Mouse (Mus musculus) erythroblast, embryonic 14.5 days (primary cell): Measurements from ENCODE around the gene Xkr8. TPM values are rescaled to one million over a fixed set of nuclear protein-coding genes. Genes with fewer than 3 reads are reported as not detected.
A peak's percentile ranks its signal among the peaks of the same experiment; 100 is the strongest.
"Not testable (repeated sequence)": the region's sequence is repeated elsewhere in the genome, so short reads cannot be mapped to it uniquely, and the experiment has no call there.

Source experiments
- H3K27me3 ChIP-seq: 2 replicates; pipeline ENCODE4 v1.6.1; 2012; ENCODE audit warnings: inconsistent platforms; ENCODE audit not compliant: control insufficient read depth
- H3K36me3 ChIP-seq: 2 replicates; pipeline ENCODE4 v1.6.1; 2012; ENCODE audit warnings: mild to moderate bottlenecking, inconsistent platforms; ENCODE audit not compliant: control insufficient read depth
- H3K4me1 ChIP-seq: 2 replicates; pipeline ENCODE4 v1.6.1; 2012; ENCODE audit warnings: inconsistent platforms; ENCODE audit not compliant: control insufficient read depth
- H3K4me3 ChIP-seq: replicated peaks from 2 replicates; pipeline ENCODE3; 2012; ENCODE audit warnings: moderate library complexity, mild to moderate bottlenecking, inconsistent platforms
- H3K9me3 ChIP-seq: 2 replicates; pipeline ENCODE4 v1.6.1; 2012; ENCODE audit warnings: low read length, inconsistent platforms, mixed read lengths; ENCODE audit not compliant: control insufficient read depth
- GATA1 ChIP-seq: IDR thresholded peaks from 2 replicates; pipeline ENCODE4 v1.6.1; 2012; ENCODE audit warnings: low read length, inconsistent platforms, mixed read lengths
- TAL1 ChIP-seq: IDR thresholded peaks from 3 replicates; pipeline ENCODE4 v1.6.1; 2012; ENCODE audit warnings: low read length, inconsistent platforms, mixed read lengths
- polyA plus RNA-seq: library from polyadenylated mRNA; stranded (reverse); fragments of >175 nt; gene quantifications from 2 replicates; pipeline ENCODE4 v1.2.3, GENCODE M21; 2012

Xkr8 gene
- polyA plus RNA-seq: 0.01 TPM in 1 of 2 replicates, not detected in the other

DNA sequence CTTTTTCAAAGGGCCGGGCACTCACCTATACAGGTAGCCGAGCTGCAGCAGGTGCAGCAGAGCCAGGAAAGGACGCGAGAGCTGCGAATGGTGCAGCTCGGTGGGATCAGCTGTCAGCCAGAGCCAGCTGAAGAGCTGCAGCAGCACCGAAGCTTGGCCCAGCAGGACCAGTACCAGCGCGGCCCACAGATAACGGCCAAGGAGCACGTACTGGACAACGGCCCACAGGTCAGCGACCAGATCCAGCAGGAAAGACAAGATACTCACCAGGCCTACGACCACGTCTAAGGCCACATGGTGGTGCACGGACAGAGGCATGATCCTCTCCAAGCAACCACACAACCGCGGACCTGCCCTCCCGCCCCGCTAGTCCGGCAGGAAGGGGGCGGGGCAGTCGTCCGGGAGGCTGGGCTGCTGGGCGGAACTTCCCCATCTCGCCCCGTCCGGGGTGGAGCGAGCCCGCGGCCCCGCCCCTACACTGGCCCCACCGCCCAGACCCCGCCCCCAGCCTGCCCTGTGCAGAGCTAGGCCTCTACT is at the start of gene Xkr8:
Gene Xkr8 (minus strand): TSS at position 399 of the 537 bp plus-strand sequence.
- H3K9me3 ChIP-seq: no peaks in the 10 kb centered on the region
- TF ChIP-seq GATA1 (no peak), TAL1 (no peak)
- peak within 1 kb of the TSS; percentile 70 for H3K4me3 ChIP-seq
- no peaks in the 10 kb centered on the region; the same call in 1 of the 2 replicates for H3K36me3 ChIP-seq
- peaks cover 25% of the 10 kb centered on the region for H3K4me1 ChIP-seq
- H3K27me3 ChIP-seq: peaks cover 3% of the 10 kb centered on the region; the same call in 1 of the 2 replicates

- Histone ChIP-seq H3K27me3 (no peaks in the 10 kb centered on the region), H3K4me3 (no peak overlapping the region), H3K9me3 (no peaks in the 10 kb centered on the region), H3K36me3 (peaks cover 58% of the 10 kb centered on the region), H3K4me1 (peaks cover 6% of the 10 kb centered on the region)
- TF ChIP-seq GATA1: no peak
- no peak for TF ChIP-seq TAL1
Measured at GRCm38 (mm10) chr4:132780288-132780687, 47.9 kb upstream of the Xkr8 start.

- TF ChIP-seq GATA1 (no peak), TAL1 (no peak)
- Histone ChIP-seq H3K4me3 (no peak overlapping the region), H3K9me3 (no peaks in the 10 kb centered on the region), H3K4me1 (peaks cover 1% of the 10 kb centered on the region; the same call in 1 of the 2 replicates), H3K36me3 (peaks cover 74% of the 10 kb centered on the region), H3K27me3 (no peaks in the 10 kb centered on the region)
Measured at GRCm38 (mm10) chr4:132778562-132779201, 46.3 kb upstream of the Xkr8 start.

- no peak for TF ChIP-seq GATA1
- TF ChIP-seq TAL1: no peak
- H3K27me3 ChIP-seq: no peaks in the 10 kb centered on the region
- H3K36me3 ChIP-seq: peaks cover 93% of the 10 kb centered on the region
Measured at GRCm38 (mm10) chr4:132776764-132777163, 44.4 kb upstream of the Xkr8 start.

DNA sequence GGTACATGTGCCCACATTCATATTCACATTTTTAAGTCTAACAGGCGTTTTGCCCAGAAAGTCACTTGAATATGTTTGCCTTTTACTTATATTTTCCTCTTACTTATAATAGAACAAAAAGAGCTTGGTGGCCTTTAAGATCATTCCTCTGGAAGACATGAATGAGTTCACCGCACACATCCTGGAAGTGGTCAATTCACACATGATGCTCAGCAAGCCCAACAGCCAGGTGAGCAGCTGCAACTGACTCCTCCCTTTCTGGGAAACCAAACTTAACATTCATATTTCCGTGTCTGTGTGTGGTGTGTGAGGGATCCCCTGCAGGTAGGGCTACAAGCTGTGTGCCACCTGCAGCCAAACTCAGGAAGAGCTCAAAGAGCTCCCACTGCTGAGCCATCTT is 42.6 kb upstream of the Xkr8 start:
- Histone ChIP-seq H3K36me3 (peaks cover 100% of the 10 kb centered on the region), H3K27me3 (no peaks in the 10 kb centered on the region), H3K9me3 (no peaks in the 10 kb centered on the region), H3K4me3 (no peak overlapping the region), H3K4me1 (peaks cover 9% of the 10 kb centered on the region)
- TF ChIP-seq TAL1 (no peak), GATA1 (no peak)

More at GRCm38 (mm10) chr4:132776764-132777163, 44.4 kb upstream of the Xkr8 start:
- Histone ChIP-seq H3K9me3 (no peaks in the 10 kb centered on the region), H3K4me1 (no peaks in the 10 kb centered on the region), H3K4me3 (no peak overlapping the region)

DNA sequence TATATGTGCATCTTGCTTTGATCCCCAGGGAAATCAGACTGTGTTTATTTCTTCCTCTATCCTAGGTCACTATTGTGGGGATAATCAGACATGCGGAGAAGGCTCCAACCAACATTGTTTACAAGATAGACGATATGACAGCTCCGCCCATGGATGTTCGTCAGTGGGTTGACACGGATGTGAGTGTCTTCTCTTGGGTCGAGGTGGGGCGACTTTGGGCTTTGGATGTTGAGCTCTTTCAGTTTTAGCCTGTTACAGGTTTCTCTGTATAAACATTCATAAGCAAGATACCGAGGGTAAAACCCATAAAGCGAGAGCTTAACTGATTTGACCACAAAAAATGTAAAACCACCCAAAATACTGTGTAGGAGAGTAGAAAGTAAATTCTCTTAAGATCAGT is 39.4 kb upstream of the Xkr8 start:
- TF ChIP-seq GATA1 (no peak), TAL1 (no peak)
- peaks cover 81% of the 10 kb centered on the region for H3K36me3 ChIP-seq

DNA sequence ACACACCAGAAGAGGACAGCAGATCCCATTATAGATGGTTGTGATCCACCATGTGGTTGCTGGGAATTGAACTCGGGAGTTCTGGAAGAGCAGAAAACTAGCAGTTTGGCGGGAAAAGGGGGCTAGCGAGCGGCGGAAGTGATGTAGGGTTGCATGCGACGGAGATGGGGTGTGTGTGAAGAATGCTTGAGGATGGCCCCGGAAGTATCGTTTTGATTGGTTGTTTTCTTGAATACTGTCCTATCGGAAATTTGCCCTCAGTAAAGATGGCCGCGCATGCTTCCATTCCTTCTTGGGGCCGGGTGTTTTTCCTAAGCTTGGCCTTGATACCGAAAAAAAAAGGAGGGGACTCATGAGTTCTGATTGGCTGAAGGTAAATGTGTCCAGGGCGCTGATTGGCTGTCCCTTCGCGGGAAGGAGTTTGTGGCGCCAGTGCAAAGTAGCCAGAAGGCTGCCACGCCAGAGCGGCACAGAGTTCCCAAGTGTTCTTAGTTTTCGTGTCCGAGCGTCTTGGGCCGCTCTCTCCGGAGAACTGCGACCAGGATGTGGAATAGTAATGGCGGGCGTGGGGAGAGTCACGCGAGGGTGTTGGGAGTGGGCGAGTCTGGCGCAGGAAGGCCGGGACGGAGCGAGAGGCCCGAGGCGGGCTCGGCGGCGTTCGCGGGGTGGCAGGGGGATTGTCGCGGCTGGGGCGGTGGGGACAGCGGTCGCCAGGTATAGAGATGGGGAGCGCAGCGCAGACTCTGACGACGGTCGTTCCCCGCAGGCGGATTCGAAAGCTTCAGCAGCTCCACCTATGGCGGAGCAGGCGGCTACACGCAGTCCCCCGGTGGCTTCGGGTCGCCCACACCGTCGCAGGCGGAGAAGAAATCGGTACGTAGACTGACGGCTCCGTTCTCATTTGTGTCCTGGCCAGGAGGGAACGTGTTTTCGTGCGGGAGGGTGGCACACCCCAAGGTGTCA is 35.8 kb upstream of the Xkr8 start, which contains the start of gene Rpa2:
Gene Rpa2 (plus strand): TSS at position 419 of the 963 bp plus-strand sequence.
- TF ChIP-seq GATA1 (no peak), TAL1 (no peak)
- Histone ChIP-seq H3K27me3 (no peaks in the 10 kb centered on the region), H3K36me3 (peaks cover 45% of the 10 kb centered on the region), H3K9me3 (no peaks in the 10 kb centered on the region), H3K4me1 (peaks cover 30% of the 10 kb centered on the region), H3K4me3 (peak within 1 kb of the TSS; percentile 73)

More for the DNA sequence above, 39.4 kb upstream of the Xkr8 start:
- no peak overlapping the region for H3K4me3 ChIP-seq
- no peaks in the 10 kb centered on the region for H3K27me3 ChIP-seq
- H3K4me1 ChIP-seq: peaks cover 30% of the 10 kb centered on the region
- H3K9me3 ChIP-seq: no peaks in the 10 kb centered on the region

- Histone ChIP-seq H3K27me3 (peaks cover 20% of the 10 kb centered on the region), H3K4me1 (peaks cover 10% of the 10 kb centered on the region)
- H3K4me3 ChIP-seq, H3K9me3 ChIP-seq, H3K36me3 ChIP-seq: not testable (repeated sequence)
Measured at GRCm38 (mm10) chr4:132763125-132763524, 30.8 kb upstream of the Xkr8 start.

GRCm38 (mm10) chr4:132762602-132763001 is 30.3 kb upstream of the Xkr8 start:
- H3K9me3 ChIP-seq: no peaks in the 10 kb centered on the region
- no peak overlapping the region for H3K4me3 ChIP-seq
- peaks cover 25% of the 10 kb centered on the region for H3K27me3 ChIP-seq
- no peak for TF ChIP-seq TAL1
- no peaks in the 10 kb centered on the region for H3K36me3 ChIP-seq
- peaks cover 7% of the 10 kb centered on the region for H3K4me1 ChIP-seq
